Mouse (Mus musculus): ENCODE results near the gene Gng12.

- TF ChIP-seq CTCF (IDR thresholded peaks at IDR 0.05; ENCODE audit: insufficient read depth, low read length) (no peak), POLR2A (IDR thresholded peaks at IDR 0.05; ENCODE audit: borderline replicate concordance, extremely low read depth, low read depth, low read length) (no peak)
Measured at GRCm38 (mm10) chr6:66944190-66945003, 48.2 kb downstream of the Gng12 start.

All from lung, adult 2 months (tissue).